Mouse (Mus musculus) fat pad, adult 2 months (tissue): ENCODE measurements around the gene Tmem211.

ENCODE experiments used
- DNase-seq: peaks from one replicate; pipeline ENCODE4 v3.0.0-alpha.2; 2011; ENCODE audit warnings: low read depth, low spot score; ENCODE audit errors: extremely low read depth

Tmem211 gene

GRCm38 (mm10) chr5:113271207-113271811, 44.6 kb downstream of the Tmem211 start:
- DNase-seq: no peak

DNA sequence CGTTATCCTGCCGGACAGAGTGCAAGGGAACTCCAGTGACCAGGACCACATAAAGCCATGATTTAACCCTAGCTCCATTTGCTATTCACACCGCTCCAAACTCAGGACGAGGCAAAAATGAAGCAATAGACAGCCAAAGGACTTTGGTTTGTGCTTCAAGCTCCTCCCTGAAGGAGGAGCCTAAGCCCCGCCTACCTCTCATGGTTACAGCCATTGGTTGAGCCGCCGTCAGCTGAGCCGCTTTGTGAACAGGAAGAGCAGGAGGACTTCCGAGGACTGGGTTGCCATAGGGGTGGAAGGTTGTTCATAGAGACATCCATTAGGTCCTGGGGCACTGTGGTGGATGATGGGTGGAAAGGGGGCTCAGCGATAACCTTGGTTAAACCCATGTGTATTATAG, 49.1 kb downstream of the Tmem211 start:
- no peak for DNase-seq

- DNase-seq: no peak
Measured at GRCm38 (mm10) chr5:113280138-113280856, 53.6 kb downstream of the Tmem211 start.

GRCm38 (mm10) chr5:113281557-113281956, 54.8 kb downstream of the Tmem211 start:
- no peak for DNase-seq

DNA sequence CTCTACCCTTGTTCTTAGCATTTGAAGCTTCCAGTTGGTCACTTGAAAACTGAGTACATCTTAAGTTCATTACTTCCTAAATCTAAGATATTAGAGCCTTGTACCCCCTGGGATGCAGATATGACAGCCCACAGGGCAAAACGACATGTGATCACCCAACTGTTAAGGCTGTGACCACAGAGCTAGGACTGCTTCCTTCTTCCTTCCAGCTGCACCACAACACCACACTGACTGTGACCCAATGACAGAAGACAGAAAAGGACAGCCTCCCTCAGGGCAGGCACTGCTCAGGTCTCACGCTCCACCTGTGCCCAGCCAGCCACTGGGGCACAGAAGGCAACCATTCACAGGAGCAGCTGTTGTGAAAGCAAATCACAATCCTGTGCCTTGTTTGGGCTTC, 57.0 kb downstream of the Tmem211 start:
- DNase-seq: no peak

- no peak for DNase-seq
Measured at GRCm38 (mm10) chr5:113285541-113285940, 58.8 kb downstream of the Tmem211 start.

DNA sequence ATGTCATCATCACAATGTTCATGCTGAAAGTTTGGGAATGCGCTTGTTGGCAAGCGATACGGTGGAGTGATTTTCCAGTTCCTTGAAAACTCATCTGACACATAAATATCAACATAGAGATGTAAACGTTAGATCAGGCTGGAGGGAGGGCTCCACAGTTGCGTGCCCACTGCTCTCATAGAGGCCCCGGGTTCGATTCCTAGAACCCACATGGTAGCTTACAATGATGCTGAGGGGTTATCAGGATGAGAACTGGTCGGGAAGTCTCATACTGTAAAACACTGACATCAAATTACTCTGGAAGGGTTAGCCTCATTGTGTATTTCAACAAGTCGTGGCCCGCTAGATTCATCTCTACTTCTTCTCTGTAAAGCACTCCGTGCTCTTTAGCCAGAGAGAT, 59.3 kb downstream of the Tmem211 start:
- DNase-seq: no peak

DNA sequence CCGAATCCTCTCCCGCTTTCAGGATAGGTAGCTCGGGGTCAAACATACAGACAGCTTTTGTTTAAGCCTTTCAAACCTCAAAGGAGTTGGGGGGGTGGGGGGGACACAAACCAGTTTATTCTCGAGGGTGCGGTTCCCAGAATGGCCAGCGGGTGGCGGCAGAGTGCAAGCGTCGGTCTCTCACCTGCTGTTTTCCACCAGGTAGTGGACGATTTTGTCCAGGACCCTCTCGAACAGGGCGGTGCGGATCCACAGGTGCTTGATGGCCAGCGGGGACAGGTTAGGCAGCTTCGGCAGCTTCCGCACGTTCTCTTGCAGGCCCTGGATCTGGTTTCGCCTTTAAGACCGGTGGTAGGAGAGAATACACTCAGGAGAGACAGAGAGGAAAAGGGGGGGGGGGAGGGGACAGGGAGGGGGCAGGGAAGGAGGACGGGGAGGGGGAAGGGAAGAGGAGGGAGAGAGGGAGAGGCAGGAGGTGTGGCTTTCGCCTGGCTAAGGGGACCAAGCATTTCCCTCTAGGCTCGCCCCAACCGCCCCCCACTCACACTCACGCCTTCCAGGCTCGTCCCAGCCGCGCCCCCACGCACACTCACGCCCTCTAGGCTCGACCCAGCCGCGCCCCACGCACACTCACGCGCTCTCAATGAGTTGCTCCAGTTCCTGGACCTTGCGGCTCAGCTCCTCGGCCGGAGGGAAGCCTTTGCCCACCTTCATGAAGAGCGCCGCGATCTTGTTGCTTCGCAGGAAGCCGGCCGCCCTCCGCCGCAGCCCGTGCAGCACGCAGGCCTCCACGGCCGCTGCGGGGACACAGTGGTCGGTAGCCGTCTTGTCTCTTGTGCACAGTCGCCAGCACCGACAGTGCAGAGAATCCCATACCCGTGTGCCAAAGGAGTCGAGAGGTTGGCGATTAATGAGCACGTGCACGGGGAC, 60.1 kb downstream of the Tmem211 start:
- DNase-seq: no peak

GRCm38 (mm10) chr5:113287762-113288161, 61.1 kb downstream of the Tmem211 start:
- no peak for DNase-seq

DNA sequence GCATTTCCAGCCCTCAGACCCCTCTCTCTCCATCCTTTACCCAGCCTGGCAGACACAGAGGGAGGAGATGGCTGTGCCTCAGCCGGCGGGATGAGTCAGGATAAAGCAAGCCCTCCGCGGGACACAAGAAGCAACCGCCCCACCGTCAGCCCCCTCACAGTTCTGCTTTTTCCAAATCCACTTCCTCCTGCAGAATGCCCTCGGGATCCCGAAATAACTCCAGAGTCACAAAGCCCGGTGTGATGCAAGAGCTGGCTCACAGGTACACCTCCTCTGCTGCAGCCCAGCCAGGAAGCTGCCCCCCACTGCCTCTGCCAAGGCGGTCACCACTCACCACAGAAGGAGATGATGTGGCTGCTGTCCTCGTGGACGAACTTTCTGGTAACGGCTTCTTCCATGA, 61.8 kb downstream of the Tmem211 start:
- no peak for DNase-seq
